In genomic region chr19:38324147-38325028, GRCm38 (mm10) we compare ENCODE assay signal across 9 mouse cellular contexts.
A peak's percentile ranks its signal among the peaks of the same experiment; 100 is the strongest.
DNase-seq lines count a peak whose midpoint lies in the region; ATAC-seq and TF ChIP-seq lines count a peak whose summit lies in the region.
"Had no signal": no experiment of that assay in that cellular context is flagged by ENCODE, and none has a peak within 500 bp of the region (broad histone marks: within the 10 kb centered on the region; RNA-seq: fewer than 3 reads in every experiment).

No protein-coding gene starts in this region.

- TF ChIP-seq CTCF in kidney, postnatal 0 days (IDR thresholded peaks at IDR 0.05; ENCODE audit: low read depth) = peak; percentile 68
- peak; percentile 74 for TF ChIP-seq CTCF in stomach, postnatal 0 days (IDR thresholded peaks at IDR 0.05; ENCODE audit: low read depth)

- H3K27me3 ChIP-seq in kidney, postnatal 0 days (ENCODE audit: insufficient read depth, low read length) = no peaks in the 10 kb centered on the region
- no peaks in the 10 kb centered on the region for H3K27me3 ChIP-seq in kidney, embryonic 16.5 days (ENCODE audit: insufficient read depth, low read length)
- H3K27me3 ChIP-seq in hindbrain, embryonic 15.5 days = no peaks in the 10 kb centered on the region
- no peaks in the 10 kb centered on the region for H3K27me3 ChIP-seq in stomach, postnatal 0 days (ENCODE audit: control insufficient read depth, insufficient read depth, low read length)
- H3K27me3 ChIP-seq: heart, embryonic 15.5 days had no signal

- TF ChIP-seq EP300 in stomach, postnatal 0 days (optimal IDR thresholded peaks at IDR 0.05) = no peak

- DNase-seq in kidney, postnatal 0 days (ENCODE audit: low spot score) = peak; percentile 46
- DNase-seq in R1 (ENCODE audit: low read depth, low spot score) = peak; percentile 82
- peak; percentile 64 for DNase-seq in cerebellum, postnatal 36 days
- peak; percentile 48 for DNase-seq in stomach, postnatal 0 days (ENCODE audit: low spot score)
- DNase-seq in kidney, adult 9 months = no peak
- DNase-seq in thymus, postnatal 36 days = no peak

- no peak for ATAC-seq in kidney, postnatal 0 days (replicated peaks; ENCODE audit: low FRiP score, low read depth)
- no peak for ATAC-seq in kidney, embryonic 16.5 days (ENCODE audit: low FRiP score, low TSS enrichment)
- peak; percentile 73; the same call in 1 of the 2 replicates for ATAC-seq in hindbrain, embryonic 15.5 days (ENCODE audit: low FRiP score, low read depth)
- no peak for ATAC-seq in stomach, postnatal 0 days (ENCODE audit: low FRiP score, low TSS enrichment)

- H3K9me3 ChIP-seq in kidney, postnatal 0 days (replicated peaks; ENCODE audit: low read length) = no peaks in the 10 kb centered on the region
- H3K9me3 ChIP-seq in kidney, embryonic 16.5 days (ENCODE audit: low read length) = no peaks in the 10 kb centered on the region
- H3K9me3 ChIP-seq in hindbrain, embryonic 15.5 days = no peaks in the 10 kb centered on the region
- no peaks in the 10 kb centered on the region for H3K9me3 ChIP-seq in stomach, postnatal 0 days (ENCODE audit: control insufficient read depth, low read length)
- H3K9me3 ChIP-seq: heart, embryonic 15.5 days had no signal

- H3K36me3 ChIP-seq in kidney, postnatal 0 days (ENCODE audit: insufficient read depth, low read length) = no peaks in the 10 kb centered on the region
- H3K36me3 ChIP-seq in kidney, embryonic 16.5 days (ENCODE audit: insufficient read depth, low read length) = no peaks in the 10 kb centered on the region
- H3K36me3 ChIP-seq in hindbrain, embryonic 15.5 days = no peaks in the 10 kb centered on the region
- H3K36me3 ChIP-seq in stomach, postnatal 0 days (ENCODE audit: control insufficient read depth, insufficient read depth, low read length) = no peaks in the 10 kb centered on the region
- H3K36me3 ChIP-seq: heart, embryonic 15.5 days had no signal

- H3K27ac ChIP-seq in kidney, postnatal 0 days = no peak overlapping the region
- no peak overlapping the region for H3K27ac ChIP-seq in kidney, embryonic 16.5 days (ENCODE audit: low read length)
- no peak overlapping the region for H3K27ac ChIP-seq in hindbrain, embryonic 15.5 days (replicated peaks)
- H3K27ac ChIP-seq in stomach, postnatal 0 days (replicated peaks) = no peak overlapping the region
- H3K27ac ChIP-seq: heart, embryonic 15.5 days had no signal

- H3K4me2 ChIP-seq in kidney, postnatal 0 days (ENCODE audit: low read length) = no peak overlapping the region
- no peak overlapping the region for H3K4me2 ChIP-seq in kidney, embryonic 16.5 days (replicated peaks; ENCODE audit: low read depth, low read length)
- H3K4me2 ChIP-seq in hindbrain, embryonic 15.5 days = no peak overlapping the region
- no peak overlapping the region for H3K4me2 ChIP-seq in stomach, postnatal 0 days (replicated peaks; ENCODE audit: low read depth)
- H3K4me2 ChIP-seq: heart, embryonic 15.5 days had no signal

- no peak overlapping the region for H3K4me3 ChIP-seq in kidney, postnatal 0 days (replicated peaks; ENCODE audit: low read depth, low read length)
- no peak overlapping the region for H3K4me3 ChIP-seq in kidney, embryonic 16.5 days (ENCODE audit: low read length)
- no peak overlapping the region for H3K4me3 ChIP-seq in hindbrain, embryonic 15.5 days
- no peak overlapping the region for H3K4me3 ChIP-seq in stomach, postnatal 0 days (ENCODE audit: low read depth, low read length)
- H3K4me3 ChIP-seq: heart, embryonic 15.5 days had no signal

- no peak overlapping the region for H3K9ac ChIP-seq in kidney, postnatal 0 days (ENCODE audit: low read depth, low read length)
- H3K9ac ChIP-seq in kidney, embryonic 16.5 days (replicated peaks; ENCODE audit: low read length) = no peak overlapping the region
- H3K9ac ChIP-seq in hindbrain, embryonic 15.5 days = no peak overlapping the region
- H3K9ac ChIP-seq in stomach, postnatal 0 days (ENCODE audit: low read length) = no peak overlapping the region
- H3K9ac ChIP-seq: heart, embryonic 15.5 days had no signal

- no peaks in the 10 kb centered on the region for H3K4me1 ChIP-seq in kidney, postnatal 0 days (replicated peaks; ENCODE audit: insufficient read depth, low read length)
- no peaks in the 10 kb centered on the region for H3K4me1 ChIP-seq in kidney, embryonic 16.5 days (ENCODE audit: insufficient read depth, low read length)
- H3K4me1 ChIP-seq in hindbrain, embryonic 15.5 days (replicated peaks) = 0 out of 2 replicates have a peak, but pooled peaks cover 3% of the 10 kb centered on the region
- H3K4me1 ChIP-seq in stomach, postnatal 0 days (replicated peaks; ENCODE audit: control insufficient read depth, insufficient read depth) = no peaks in the 10 kb centered on the region
- H3K4me1 ChIP-seq: heart, embryonic 15.5 days had no signal

- WGBS in kidney, postnatal 0 days = 27% methylated on average over 10 of the region's 10 CpGs
- 26% methylated on average over 10 of the region's 10 CpGs for WGBS in kidney, embryonic 16.5 days
- 15% methylated on average over 10 of the region's 10 CpGs for WGBS in hindbrain, embryonic 15.5 days
- WGBS in stomach, postnatal 0 days = 48% methylated on average over 10 of the region's 10 CpGs

Comparison
In these comparisons a context has a peak if more than half of its experiments do, and no peak if none do; other contexts are left out.
1. DNase-seq: peak in kidney, postnatal 0 days (single experiment), R1 (single experiment), cerebellum, postnatal 36 days (2 of 2) and stomach, postnatal 0 days (single experiment); none in kidney, adult 9 months (single experiment) and thymus, postnatal 36 days (0 of 2).